Mouse (Mus musculus) lung, adult 2 months (tissue): ENCODE data around the gene Tmem215. TPM values are rescaled to one million over a fixed set of nuclear protein-coding genes. Genes with fewer than 3 reads are reported as not detected.

Source experiments
- DNase-seq: peaks from one replicate; pipeline ENCODE4 v3.0.0; 2022
- H3K4me1 ChIP-seq: fragments of 200-500 bp; 2 replicates; pipeline ENCODE4 v1.6.1; 2011; ENCODE audit warnings: low read length; ENCODE audit not compliant: control insufficient read depth, insufficient read depth
- H3K4me3 ChIP-seq: fragments of 200-500 bp; replicated peaks from 2 replicates; pipeline ENCODE3; 2011; ENCODE audit warnings: low read depth, mild to moderate bottlenecking, control low read depth, low read length; ENCODE audit errors: extremely low read depth
- CTCF ChIP-seq: fragments of 200-500 bp; IDR thresholded peaks from 2 replicates; pipeline ENCODE4 v1.5.1; 2011; ENCODE audit warnings: mild to moderate bottlenecking, low read length, control low read depth; ENCODE audit not compliant: insufficient read depth
- POLR2A ChIP-seq: fragments of 200-500 bp; IDR thresholded peaks from 2 replicates; pipeline ENCODE4 v1.6.1; 2011; ENCODE audit warnings: low read depth, mild to moderate bottlenecking, control low read depth, low read length, borderline replicate concordance; ENCODE audit errors: extremely low read depth
- WGBS: fragments of 180-500 bp; shearing (Covaris S2); methylation state at CpG from one replicate; pipeline ENCODE4 v1.1.7; 2018; 5-methylcytosine and 5-hydroxymethylcytosine counted together
- polyA plus RNA-seq: library from polyadenylated mRNA; depleted of rRNA; stranded (reverse); fragments of >200 nt; gene quantifications from 2 replicates; pipeline ENCODE4 v1.2.3, GENCODE M21; 2012; rRNA removed

Gene Tmem215
- 0.07 and 0.28 TPM in 2 replicates for polyA plus RNA-seq

DNA sequence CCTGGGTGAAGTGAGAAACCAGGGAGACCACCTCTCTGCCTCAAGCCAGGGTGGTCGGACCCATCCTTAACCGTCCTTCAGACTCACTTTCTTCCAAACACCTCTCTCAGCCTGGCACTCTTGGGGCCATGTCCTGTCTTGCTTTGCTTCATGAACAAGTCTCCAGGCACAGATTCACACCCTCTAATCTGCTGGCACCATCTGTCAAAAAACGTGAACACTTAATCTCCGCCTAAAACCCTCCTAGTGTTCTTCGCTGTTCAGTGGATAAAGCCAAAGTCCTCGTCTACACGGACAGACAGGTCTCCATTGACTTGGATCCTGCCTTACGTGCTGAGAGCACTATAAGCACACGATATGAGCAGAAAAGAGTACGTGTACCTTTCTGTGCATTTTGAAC lies at the start of gene Tmem215:
Gene Tmem215 (plus strand): TSS at position 301 of the 400 bp plus-strand sequence.
- Histone ChIP-seq H3K4me1 (no peaks in the 10 kb centered on the region), H3K4me3 (no peak within 1 kb of the TSS)
- TF ChIP-seq CTCF (no peak), POLR2A (no peak)
- 82% methylated on average over 10 of the region's 10 CpGs for WGBS
- DNase-seq: no peak

DNA sequence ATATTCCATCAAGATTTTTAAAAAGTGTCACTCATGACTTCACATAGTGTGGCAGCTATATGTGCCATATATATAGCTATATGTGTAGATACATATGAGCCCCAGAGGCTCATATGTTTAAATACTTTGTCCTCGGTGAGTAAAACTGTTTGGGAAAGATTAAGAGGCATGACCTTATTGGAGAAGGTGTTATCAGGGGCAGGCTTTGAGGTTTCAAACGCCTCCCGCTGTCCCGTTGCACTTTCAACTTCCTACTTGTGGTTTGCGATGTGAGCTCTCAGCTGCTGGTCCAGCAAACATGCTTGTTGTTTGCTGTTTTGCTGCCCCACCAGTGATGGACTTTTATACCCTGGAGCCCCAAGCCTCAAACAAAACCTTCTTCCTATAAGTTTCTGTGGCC lies 40.1 kb upstream of the Tmem215 start:
- DNase-seq: no peak
- Histone ChIP-seq H3K4me3 (no peak overlapping the region), H3K4me1 (no peaks in the 10 kb centered on the region)
- TF ChIP-seq CTCF (no peak), POLR2A (no peak)
- WGBS: 64% methylated on average over 5 of the region's 5 CpGs

DNA sequence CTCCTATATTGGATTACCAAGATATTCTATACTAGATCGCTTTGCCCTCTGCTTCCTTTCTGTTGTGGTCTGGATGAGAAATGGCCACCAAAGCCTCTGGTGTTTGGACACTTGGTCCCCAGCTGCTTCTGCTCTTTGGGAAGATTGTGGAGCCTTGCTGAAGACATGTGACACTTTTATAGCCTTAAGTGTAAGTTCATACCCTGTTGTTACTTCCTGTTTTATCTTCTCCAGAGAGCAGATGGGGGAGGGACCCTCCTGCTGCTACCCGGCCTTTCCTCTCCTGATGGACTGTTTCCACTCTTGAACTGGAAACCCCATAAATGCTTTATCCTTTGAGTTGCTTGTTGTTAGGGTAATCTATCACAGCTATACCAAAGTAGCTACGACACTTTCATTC lies 38.6 kb upstream of the Tmem215 start:
- H3K4me3 ChIP-seq: no peak overlapping the region
- no peaks in the 10 kb centered on the region for H3K4me1 ChIP-seq
- TF ChIP-seq CTCF (no peak), POLR2A (no peak)
- 67% methylated on average over 3 of the region's 3 CpGs for WGBS
- DNase-seq: no peak

DNA sequence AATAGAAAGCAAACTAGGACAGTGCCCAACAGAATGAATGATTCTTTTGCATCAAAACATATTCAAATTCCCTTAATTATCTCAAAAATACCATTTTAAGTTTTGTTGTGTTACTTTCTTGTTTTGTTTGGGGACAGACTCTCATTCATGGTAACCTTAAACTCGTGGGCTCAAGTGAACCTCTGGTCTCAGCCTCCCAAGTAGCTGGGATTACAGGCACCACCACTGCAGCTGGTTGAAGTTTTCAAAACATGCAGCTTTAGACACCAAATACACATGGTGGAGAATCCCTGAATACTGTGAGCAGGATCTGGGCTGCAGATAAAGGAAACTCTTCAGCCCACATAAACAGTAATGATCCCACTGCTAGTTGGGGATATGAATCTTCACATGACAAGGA lies 37.6 kb upstream of the Tmem215 start:
- Histone ChIP-seq H3K4me1 (no peaks in the 10 kb centered on the region), H3K4me3 (no peak overlapping the region)
- no peak for TF ChIP-seq POLR2A
- TF ChIP-seq CTCF: no peak
- DNase-seq: no peak
- 43% methylated on average over 1 of the region's 1 CpGs for WGBS

DNA sequence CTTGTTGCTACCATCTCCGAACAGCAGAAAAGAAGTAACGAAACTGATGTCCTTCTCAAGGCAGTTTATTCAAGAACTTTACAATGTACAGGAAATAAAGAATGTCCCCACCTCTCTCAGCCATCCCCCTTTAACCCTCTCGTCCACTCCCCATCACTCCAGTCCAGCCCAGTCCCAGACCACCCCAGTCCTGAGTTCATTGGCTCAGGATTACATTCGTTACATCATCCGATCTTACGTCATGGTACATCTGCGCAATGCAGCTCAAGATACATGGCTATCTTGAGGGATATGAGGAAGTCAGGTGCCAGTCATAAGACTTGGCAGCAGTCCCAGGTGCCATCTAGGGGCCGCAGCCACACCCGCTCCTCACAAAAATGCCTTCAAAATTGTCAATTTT lies 28.4 kb upstream of the Tmem215 start:
- H3K4me1 ChIP-seq: no peaks in the 10 kb centered on the region
- 87% methylated on average over 9 of the region's 9 CpGs for WGBS
- TF ChIP-seq POLR2A (no peak), CTCF (no peak)
- no peak for DNase-seq
- H3K4me3 ChIP-seq: no peak overlapping the region

DNA sequence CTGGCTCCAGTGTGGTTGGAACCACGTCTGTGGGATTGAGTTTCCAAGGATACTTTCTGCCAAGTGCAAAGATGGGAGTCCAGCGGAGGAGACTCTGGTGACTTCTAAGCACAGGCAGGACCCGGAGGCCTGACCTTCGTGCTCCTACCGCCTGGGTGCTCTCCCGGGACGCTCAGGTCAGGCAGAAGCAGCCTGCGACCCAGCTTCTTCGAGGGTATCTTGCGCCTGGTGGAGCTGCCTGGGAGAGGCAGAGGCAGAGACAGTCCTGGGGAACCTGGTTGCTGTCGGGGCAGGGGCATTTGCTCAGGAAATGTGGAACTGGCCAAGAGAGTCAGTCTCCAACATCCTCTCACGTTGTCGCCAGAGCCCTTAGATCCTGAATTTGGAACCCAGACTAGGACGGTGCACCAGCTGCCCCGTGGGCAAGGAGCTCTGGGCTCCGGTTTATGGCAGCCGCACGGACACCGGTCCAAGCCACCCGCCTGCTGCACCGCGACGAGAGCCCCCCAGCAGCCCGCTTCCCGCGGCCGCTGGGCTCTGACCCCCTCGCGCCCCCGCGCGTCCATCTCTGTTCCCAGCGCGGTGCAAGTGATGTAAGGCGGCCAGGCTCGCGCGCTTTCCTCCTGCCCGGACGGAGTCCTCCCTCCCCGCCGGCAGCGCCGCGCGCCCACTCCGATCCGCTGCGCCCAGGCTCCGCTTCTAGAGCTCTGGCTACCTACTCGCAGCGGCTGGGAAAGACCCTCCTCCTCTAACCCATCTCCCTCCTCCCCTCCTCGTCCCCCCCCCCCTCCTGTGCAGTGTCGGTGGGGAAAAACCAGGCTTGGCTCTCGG lies 935 bp downstream of the Tmem215 start:
- WGBS: 4% methylated on average over 54 of the region's 55 CpGs
- Histone ChIP-seq H3K4me1 (no peaks in the 10 kb centered on the region), H3K4me3 (no peak overlapping the region)
- TF ChIP-seq POLR2A (no peak), CTCF (no peak)
- DNase-seq: no peak

DNA sequence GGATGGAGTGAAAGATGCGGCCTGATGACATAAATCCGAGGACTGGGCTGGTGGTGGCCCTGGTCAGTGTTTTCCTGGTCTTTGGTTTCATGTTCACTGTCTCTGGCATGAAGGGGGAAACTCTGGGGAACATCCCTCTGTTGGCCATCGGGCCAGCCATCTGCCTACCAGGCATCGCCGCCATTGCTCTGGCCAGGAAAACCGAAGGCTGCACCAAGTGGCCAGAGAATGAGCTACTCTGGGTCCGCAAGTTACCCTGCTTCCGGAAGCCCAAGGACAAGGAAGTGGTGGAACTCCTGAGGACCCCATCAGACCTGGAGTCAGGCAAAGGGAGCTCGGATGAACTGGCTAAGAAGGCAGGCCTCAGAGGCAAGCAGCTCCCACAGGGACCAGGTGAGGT lies 1.9 kb downstream of the Tmem215 start:
- no peaks in the 10 kb centered on the region for H3K4me1 ChIP-seq
- H3K4me3 ChIP-seq: no peak overlapping the region
- WGBS: 71% methylated on average over 9 of the region's 9 CpGs
- no peak for DNase-seq
- no peak for TF ChIP-seq CTCF
- TF ChIP-seq POLR2A: no peak

DNA sequence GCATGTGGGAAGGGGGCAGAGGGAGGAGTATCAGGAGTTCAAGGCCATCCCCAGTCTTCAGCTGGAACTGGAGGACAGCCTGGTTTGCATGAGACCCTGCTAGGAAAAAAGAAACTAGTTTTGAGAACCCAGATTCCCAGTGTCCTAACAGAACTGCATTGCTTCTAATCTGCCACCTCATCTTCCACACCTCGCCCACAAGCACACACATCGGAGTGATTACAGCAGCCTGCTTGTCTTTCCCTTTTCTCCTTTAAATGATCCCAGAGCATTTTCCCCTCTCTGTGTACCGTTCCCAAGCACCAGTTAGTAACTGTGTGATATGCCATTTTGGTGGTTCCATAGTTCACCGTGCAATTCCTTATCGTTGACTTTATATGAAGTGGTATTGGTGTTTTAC lies 6.0 kb downstream of the Tmem215 start:
- Histone ChIP-seq H3K4me1 (no peaks in the 10 kb centered on the region), H3K4me3 (no peak overlapping the region)
- no peak for TF ChIP-seq CTCF
- TF ChIP-seq POLR2A: no peak
- 90% methylated on average over 5 of the region's 5 CpGs for WGBS
- DNase-seq: no peak

DNA sequence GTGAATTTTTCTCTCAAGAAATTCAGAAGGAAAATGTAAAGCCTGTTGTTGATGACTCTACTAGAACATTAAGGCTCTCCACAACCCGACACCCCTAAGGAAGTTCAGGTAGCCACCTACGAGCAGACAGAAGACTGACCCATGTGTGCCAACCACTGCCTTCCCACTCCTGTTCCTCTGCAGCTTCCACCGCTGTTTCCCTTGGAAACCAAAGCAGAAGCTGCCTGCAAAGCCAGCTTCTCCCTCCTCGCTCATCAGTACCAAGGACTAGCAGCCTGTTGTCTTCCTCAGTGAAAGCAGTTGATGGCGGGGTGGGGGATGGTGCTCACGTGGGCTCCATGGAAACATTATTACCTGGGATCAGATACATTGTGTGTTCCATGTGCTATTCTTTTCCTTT lies 14.6 kb downstream of the Tmem215 start:
- 64% methylated on average over 6 of the region's 6 CpGs for WGBS
- Histone ChIP-seq H3K4me1 (no peaks in the 10 kb centered on the region), H3K4me3 (no peak overlapping the region)
- no peak for TF ChIP-seq POLR2A
- no peak for TF ChIP-seq CTCF
- DNase-seq: no peak

DNA sequence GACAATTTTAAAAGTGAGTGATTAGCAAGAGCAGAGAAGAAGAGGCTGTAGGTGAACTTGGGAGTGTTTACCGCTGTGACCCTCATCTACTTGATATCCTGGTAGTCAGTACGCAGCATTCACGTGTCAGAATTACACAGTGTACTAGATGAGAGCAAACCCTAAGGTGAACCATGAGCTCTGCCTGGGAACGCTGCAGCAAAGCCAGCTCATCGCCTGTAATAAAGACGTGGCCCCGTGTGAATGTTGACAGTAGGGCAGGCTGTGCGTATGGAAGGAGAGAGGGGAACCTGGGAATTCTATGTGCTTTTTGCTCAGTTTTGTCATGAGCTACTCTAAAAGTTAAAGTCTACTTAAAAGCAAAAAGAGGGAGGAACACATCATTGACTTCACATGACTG lies 19.8 kb downstream of the Tmem215 start:
- WGBS: 79% methylated on average over 8 of the region's 8 CpGs
- Histone ChIP-seq H3K4me1 (no peaks in the 10 kb centered on the region), H3K4me3 (no peak overlapping the region)
- DNase-seq: no peak
- TF ChIP-seq POLR2A (no peak), CTCF (no peak)
